Mouse (Mus musculus): ENCODE results near the gene 2010109A12Rik. TPM values are rescaled to one million over a fixed set of nuclear protein-coding genes. Genes with fewer than 3 reads are reported as not detected.
A peak's percentile ranks its signal among the peaks of the same experiment; 100 is the strongest.

2010109A12Rik gene
- total RNA-seq, 2 experiments from 2014 or later = not detected

GRCm38 (mm10) chr5:93224549-93224948 lies 18.2 kb downstream of the 2010109A12Rik start:
- no peak for ATAC-seq (replicated peaks; ENCODE audit: low FRiP score, poor library complexity, severe bottlenecking)

DNA sequence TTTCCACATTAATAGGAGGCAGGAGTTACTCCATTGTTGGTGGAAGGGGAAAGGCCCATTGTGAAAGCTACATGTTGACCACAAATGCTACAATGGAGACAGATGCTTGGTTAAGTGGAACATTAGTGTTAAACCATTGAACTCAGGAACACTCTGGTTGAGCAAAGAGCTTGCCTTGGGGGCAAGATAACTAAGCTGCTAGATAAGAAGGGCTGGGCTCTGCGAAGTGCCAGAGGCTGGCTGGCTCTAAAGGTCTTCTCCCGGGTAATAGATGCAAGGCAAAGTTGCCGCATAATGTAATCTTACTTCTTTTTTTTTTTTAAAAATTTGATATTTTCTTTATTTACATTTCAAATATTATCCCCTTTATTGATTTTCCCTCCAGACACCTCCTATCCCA lies 20.8 kb downstream of the 2010109A12Rik start:
- peak; percentile 88 for ATAC-seq (replicated peaks; ENCODE audit: low FRiP score, poor library complexity, severe bottlenecking)

- no peak for ATAC-seq (replicated peaks; ENCODE audit: low FRiP score, poor library complexity, severe bottlenecking)
These were observed 23.2 kb downstream of the 2010109A12Rik start for GRCm38 (mm10) chr5:93229527-93229926.

GRCm38 (mm10) chr5:93231721-93232120 lies 25.4 kb downstream of the 2010109A12Rik start:
- no peak for ATAC-seq (replicated peaks; ENCODE audit: low FRiP score, poor library complexity, severe bottlenecking)

GRCm38 (mm10) chr5:93232838-93233237 lies 26.5 kb downstream of the 2010109A12Rik start:
- ATAC-seq (replicated peaks; ENCODE audit: low FRiP score, poor library complexity, severe bottlenecking) = peak; percentile 86

GRCm38 (mm10) chr5:93234130-93234529 lies 27.8 kb downstream of the 2010109A12Rik start:
- ATAC-seq (replicated peaks; ENCODE audit: low FRiP score, poor library complexity, severe bottlenecking) = no peak

DNA sequence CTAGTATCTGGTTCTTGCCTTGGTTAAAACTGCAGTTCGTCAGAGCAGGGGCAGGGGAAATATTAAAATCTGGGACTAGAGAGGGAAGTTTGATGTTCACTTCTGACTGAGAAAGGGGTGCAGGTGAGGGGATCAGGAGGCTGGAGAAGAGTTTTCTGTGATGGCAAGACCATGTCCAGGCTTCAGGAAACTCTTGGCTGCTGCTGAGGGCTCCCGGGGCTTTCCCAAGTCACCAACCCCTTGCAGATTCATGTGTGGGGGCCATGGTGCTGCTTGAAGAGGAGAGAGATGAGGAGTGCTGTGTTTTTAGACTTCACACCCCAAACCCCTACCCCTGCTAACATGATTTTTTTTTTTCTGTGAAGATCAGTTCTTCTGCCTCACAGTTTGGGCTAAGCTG lies 28.3 kb downstream of the 2010109A12Rik start:
- no peak for ATAC-seq (replicated peaks; ENCODE audit: low FRiP score, poor library complexity, severe bottlenecking)

DNA sequence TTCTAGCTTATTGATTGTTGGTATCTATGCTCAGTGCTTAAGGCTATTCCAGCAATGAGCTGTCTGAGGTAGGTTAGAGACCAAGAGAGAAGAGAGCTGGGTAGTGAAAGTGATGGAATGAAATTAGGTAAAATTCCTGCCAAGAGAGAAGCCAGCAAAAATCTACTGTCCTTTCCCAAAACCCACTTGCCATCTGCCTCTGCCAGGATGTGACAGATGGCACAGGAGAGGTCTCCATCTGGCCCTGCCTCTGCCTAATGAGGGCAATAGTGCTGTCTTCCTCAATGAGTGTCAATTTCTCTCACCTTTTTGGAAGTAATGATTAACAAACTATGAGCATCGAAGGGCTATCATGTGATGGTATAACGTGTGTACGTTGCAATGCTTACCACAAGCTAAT lies 29.6 kb downstream of the 2010109A12Rik start:
- no peak for ATAC-seq (replicated peaks; ENCODE audit: low FRiP score, poor library complexity, severe bottlenecking)

- ATAC-seq (replicated peaks; ENCODE audit: low FRiP score, poor library complexity, severe bottlenecking) = no peak
These were observed 30.2 kb downstream of the 2010109A12Rik start for GRCm38 (mm10) chr5:93236541-93236940.

- peak; percentile 95 for ATAC-seq (replicated peaks; ENCODE audit: low FRiP score, poor library complexity, severe bottlenecking)
These were observed 33.5 kb downstream of the 2010109A12Rik start for GRCm38 (mm10) chr5:93239590-93240544.

DNA sequence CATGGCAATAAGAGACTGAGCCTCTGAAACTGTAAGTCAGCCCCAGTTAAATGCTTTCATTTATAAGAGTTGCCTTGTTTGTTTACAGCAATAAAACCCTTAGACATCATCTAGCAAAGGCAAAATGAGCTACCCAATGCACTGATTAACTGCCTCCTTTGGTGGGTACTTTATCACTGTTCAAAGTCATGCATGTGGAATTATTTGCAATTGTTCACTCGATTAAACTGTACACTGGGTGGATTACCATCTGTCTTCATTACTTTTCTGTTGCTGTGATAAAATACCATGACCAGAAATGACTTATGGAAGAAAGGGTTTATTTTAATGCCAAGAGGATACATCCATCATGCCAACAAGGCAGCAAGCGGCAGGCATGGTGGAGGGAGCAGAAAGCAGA lies 39.0 kb downstream of the 2010109A12Rik start:
- no peak for ATAC-seq (replicated peaks; ENCODE audit: low FRiP score, poor library complexity, severe bottlenecking)

DNA sequence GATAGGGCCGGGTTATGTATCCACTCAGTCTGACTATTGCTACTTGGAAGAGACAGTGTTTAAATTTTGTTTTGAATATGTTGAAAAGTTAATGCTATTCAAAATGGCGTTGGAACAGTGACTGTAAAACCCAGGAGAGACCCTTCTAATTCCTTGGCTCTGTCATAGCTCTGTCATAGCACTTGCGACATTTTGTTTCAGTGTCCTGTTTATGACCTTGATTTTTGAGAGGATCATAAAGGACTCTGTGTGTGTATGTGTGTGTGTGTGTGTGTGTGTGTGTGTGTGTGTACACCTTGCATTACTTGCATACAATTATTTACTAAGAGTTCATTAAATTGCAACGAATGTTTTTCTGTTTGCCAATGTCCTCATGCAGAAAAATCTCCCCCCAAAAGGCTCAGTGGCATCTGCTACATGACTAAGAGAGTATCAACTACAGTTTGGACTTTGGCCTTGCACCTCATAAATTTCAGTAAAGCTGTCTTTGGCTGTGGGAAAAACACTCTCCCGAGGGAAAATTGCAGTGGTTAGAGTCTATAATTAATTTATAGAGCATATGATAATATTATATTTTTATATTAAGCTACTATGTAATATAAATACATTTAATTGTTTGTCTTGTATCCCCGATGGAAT lies 43.7 kb downstream of the 2010109A12Rik start:
- no peak for ATAC-seq (replicated peaks; ENCODE audit: low FRiP score, poor library complexity, severe bottlenecking)

- no peak for ATAC-seq (replicated peaks; ENCODE audit: low FRiP score, poor library complexity, severe bottlenecking)
These were observed 44.9 kb downstream of the 2010109A12Rik start for GRCm38 (mm10) chr5:93251001-93251760.

DNA sequence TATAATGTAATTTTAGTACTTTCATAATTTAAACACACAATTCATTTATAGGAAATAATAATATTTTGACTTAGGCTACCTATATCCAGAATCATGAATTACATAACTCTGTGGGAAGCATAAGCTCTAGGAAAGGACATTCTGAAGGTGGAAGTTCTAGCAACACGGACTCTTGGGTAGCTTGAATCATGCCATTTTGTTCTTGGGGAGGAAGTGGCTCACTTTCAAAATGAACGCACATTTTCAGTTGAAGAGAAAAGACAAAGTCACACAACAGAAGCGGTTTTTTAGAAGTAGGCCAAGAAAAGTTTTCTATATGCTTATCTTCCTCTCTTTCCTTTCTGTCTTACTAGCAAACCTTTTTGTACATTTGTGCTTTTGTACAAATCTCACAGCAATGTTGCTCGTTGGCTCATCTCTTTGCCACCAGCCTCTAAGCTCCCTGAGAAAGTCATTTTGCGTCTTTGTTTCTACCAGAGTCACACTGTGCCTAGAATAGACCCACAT lies 49.5 kb downstream of the 2010109A12Rik start:
- no peak for ATAC-seq (replicated peaks; ENCODE audit: low FRiP score, poor library complexity, severe bottlenecking)

GRCm38 (mm10) chr5:93256820-93257405 lies 50.6 kb downstream of the 2010109A12Rik start:
- no peak for ATAC-seq (replicated peaks; ENCODE audit: low FRiP score, poor library complexity, severe bottlenecking)

GRCm38 (mm10) chr5:93259349-93259748 lies 53.0 kb downstream of the 2010109A12Rik start:
- ATAC-seq (replicated peaks; ENCODE audit: low FRiP score, poor library complexity, severe bottlenecking) = no peak

GRCm38 (mm10) chr5:93260983-93261382 lies 54.7 kb downstream of the 2010109A12Rik start:
- no peak for ATAC-seq (replicated peaks; ENCODE audit: low FRiP score, poor library complexity, severe bottlenecking)

GRCm38 (mm10) chr5:93262751-93263150 lies 56.4 kb downstream of the 2010109A12Rik start:
- no peak for ATAC-seq (replicated peaks; ENCODE audit: low FRiP score, poor library complexity, severe bottlenecking)

Measured in erythroid progenitor cell, adult 5-6 weeks (primary cell).